Mouse (Mus musculus): ENCODE measurements at regions not wholly inside any gene's neighbourhood (a gene's known extent, or its start where the extent isn't known, plus 50 kb on each side); places are given as distances from the start of the nearest gene placed in this dataset.

DNA sequence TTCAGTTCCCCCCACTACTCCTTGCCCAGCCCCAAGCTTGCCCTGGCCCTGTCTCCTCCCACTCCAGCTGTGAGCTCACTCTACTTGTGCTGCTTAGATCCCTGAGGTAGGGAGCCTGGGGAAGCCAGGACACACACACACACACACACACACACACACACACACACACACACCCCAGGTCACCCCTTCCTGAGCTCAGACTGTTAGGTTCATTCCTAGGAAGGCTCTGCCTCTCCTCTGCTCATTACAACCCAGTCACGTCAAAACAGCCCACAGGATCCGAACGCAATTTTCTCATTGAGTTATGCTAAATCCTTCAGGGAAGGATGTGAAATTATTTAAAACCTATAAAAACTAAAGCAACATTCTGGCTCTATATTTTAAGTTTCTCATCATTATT is 136.0 kb upstream of the Kdm8 start:
- TF ChIP-seq POLR2A (IDR thresholded peaks at IDR 0.05; ENCODE audit: low read depth, low read length) (no peak), CTCF (IDR thresholded peaks at IDR 0.05; ENCODE audit: borderline replicate concordance, insufficient read depth, low read length) (no peak)
- H3K27ac ChIP-seq (ENCODE audit: insufficient read depth, low read length): no peak overlapping the region

DNA sequence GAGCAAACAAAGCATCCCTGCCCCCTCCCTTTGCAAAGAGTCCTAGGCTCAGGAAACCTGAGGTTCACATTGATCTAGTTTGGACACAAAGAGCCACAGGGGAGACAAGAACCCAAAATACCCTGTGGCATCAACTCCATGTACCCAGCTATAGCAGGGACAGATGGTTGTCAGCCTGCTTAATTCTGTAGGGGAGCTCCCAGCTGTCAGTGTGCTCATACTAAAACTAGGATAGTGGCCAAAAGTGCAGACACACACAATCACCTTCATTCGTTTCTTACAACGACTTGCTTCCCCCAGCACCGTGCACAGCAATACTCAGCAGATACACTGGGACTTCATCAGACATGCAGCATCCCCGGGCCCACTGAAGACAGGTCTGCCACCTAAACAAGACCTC is 133.5 kb upstream of the Kdm8 start:
- Histone ChIP-seq H3K4me1 (ENCODE audit: control insufficient read depth, insufficient read depth, low read length) (no peaks in the 10 kb centered on the region), H3K4me3 (ENCODE audit: insufficient read depth, low read length) (no peak overlapping the region), H3K27ac (ENCODE audit: insufficient read depth, low read length) (no peak overlapping the region)
- TF ChIP-seq POLR2A (IDR thresholded peaks at IDR 0.05; ENCODE audit: low read depth, low read length): no peak
- no peak for TF ChIP-seq CTCF (IDR thresholded peaks at IDR 0.05; ENCODE audit: borderline replicate concordance, insufficient read depth, low read length)

More for the DNA sequence above, 136.0 kb upstream of the Kdm8 start:
- no peak overlapping the region for H3K4me3 ChIP-seq (ENCODE audit: insufficient read depth, low read length)
- H3K4me1 ChIP-seq (ENCODE audit: control insufficient read depth, insufficient read depth, low read length): no peaks in the 10 kb centered on the region

DNA sequence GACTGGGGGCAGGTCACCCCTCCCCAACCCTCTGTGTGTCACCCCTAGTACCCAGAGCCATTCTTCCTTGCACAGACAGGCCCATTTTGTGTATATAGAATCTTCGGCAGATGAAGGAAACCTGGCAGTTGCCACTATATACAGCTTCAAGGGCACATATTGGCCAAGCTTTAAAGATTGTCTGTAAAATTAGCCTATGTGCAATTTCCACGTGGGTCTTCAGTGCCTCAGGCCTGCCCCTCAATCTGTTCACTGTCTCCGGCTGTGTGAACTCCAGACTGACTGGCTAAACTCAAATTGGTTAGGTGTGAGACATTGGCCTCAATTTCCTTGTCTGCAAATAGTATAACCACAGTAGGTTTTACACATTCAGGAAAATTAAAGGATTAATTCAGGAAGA is 130.9 kb upstream of the Kdm8 start:
- no peaks in the 10 kb centered on the region for H3K4me1 ChIP-seq (ENCODE audit: control insufficient read depth, insufficient read depth, low read length)
- H3K27ac ChIP-seq (ENCODE audit: insufficient read depth, low read length): no peak overlapping the region
- TF ChIP-seq CTCF (IDR thresholded peaks at IDR 0.05; ENCODE audit: borderline replicate concordance, insufficient read depth, low read length) (no peak), POLR2A (IDR thresholded peaks at IDR 0.05; ENCODE audit: low read depth, low read length) (no peak)
- no peak overlapping the region for H3K4me3 ChIP-seq (ENCODE audit: insufficient read depth, low read length)

DNA sequence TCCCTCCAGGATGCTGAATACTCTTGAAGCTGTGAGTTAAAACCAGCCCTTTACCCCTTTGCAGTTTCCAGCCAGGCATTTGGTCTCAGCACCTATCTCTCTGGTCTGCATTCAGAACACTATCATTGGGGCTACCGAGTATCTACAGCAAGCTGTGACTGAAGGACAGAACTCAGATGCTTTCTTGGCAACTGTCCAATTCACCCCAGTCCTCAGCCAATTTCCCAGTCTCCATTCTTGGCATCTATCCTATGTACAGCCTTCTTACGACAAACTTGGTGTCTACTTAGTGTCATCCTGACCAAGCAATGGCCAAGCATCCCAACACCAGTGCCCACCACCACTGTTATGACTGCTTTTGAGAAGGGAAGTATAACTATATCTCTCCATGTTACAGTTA is 109.7 kb upstream of the Kdm8 start:
- Histone ChIP-seq H3K4me3 (ENCODE audit: insufficient read depth, low read length) (no peak overlapping the region), H3K4me1 (ENCODE audit: control insufficient read depth, insufficient read depth, low read length) (no peaks in the 10 kb centered on the region), H3K27ac (ENCODE audit: insufficient read depth, low read length) (no peak overlapping the region)
- TF ChIP-seq CTCF (IDR thresholded peaks at IDR 0.05; ENCODE audit: borderline replicate concordance, insufficient read depth, low read length) (no peak), POLR2A (IDR thresholded peaks at IDR 0.05; ENCODE audit: low read depth, low read length) (no peak)

DNA sequence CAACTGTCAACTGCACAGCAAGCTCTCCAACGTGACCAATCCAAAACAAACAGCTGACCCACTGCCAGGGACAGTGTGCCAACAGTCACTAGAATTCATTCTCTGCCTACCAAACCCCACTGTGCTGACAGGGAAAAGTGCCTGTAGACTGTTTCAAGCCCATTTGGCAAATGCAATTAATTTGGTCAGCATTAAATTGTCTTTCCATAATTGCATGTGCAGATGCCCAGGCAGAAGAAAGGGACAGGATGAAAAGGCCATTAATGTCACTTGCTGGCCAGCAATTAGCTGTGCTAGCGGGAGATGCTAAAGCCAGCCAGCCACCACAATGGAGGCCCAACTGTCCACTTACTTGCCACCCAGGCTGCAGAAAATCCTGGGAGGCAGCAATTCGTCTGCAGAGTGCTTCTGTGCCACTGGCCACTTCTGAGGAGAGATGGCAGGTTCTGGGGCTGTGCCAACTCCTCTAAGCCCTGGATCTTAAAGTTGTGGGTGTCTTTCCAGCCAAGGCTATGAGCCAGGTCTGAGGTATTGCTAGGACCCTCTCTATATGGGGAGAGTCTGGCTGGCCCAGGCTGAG is 108.8 kb upstream of the Kdm8 start:
- no peak overlapping the region for H3K27ac ChIP-seq (ENCODE audit: insufficient read depth, low read length)
- no peak overlapping the region for H3K4me3 ChIP-seq (ENCODE audit: insufficient read depth, low read length)
- TF ChIP-seq CTCF (IDR thresholded peaks at IDR 0.05; ENCODE audit: borderline replicate concordance, insufficient read depth, low read length): no peak
- no peak for TF ChIP-seq POLR2A (IDR thresholded peaks at IDR 0.05; ENCODE audit: low read depth, low read length)
- H3K4me1 ChIP-seq (ENCODE audit: control insufficient read depth, insufficient read depth, low read length): no peaks in the 10 kb centered on the region

DNA sequence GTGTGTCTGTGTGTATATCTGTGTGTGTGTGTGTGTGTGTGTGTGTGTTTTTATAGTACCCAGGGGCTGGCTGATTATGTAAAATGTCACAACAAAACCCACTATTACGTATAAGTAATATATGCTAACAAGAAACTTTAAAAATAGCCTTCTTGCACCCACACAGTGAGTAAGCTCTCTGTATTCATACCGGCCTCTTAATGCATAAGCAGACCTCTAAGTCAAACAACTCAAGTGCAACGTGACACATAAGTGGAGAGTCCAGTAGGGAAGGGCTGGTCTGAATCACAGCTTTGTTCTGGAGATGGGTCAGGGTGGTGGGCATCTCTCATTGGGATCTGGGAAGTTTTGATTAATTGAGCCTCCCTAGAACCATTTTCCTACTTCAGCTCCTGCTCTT is 107.7 kb upstream of the Kdm8 start:
- TF ChIP-seq POLR2A (IDR thresholded peaks at IDR 0.05; ENCODE audit: low read depth, low read length) (no peak), CTCF (IDR thresholded peaks at IDR 0.05; ENCODE audit: borderline replicate concordance, insufficient read depth, low read length) (no peak)
- Histone ChIP-seq H3K4me1 (ENCODE audit: control insufficient read depth, insufficient read depth, low read length) (no peaks in the 10 kb centered on the region), H3K27ac (ENCODE audit: insufficient read depth, low read length) (no peak overlapping the region), H3K4me3 (ENCODE audit: insufficient read depth, low read length) (no peak overlapping the region)

DNA sequence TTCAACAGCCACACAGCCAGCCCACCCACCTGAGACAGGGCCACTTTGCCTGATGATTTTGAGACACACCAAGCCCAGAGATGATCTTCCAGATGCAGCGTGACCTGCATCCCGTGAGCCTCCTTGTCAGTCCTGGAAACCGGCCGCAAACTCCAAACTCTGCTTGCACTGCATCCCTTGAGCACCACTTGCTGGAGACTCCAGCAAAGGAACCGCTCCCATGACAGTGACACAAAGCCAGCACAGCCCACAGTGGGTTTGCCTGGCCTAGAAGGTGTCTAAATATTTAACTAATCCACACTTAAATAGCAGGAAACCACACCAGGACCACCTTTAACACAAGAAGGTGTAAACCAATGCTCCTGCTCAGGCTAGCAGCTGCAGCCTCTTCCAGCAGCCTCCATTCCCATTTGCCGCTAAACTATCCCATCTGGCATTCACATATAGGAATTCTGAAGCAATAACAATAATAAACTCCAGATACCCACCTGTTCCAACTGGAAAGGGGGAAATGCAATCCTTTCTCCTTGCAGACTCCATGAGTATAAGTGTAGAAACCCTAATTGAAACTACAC is 106.2 kb upstream of the Kdm8 start:
- Histone ChIP-seq H3K4me3 (ENCODE audit: insufficient read depth, low read length) (no peak overlapping the region), H3K27ac (ENCODE audit: insufficient read depth, low read length) (no peak overlapping the region), H3K4me1 (ENCODE audit: control insufficient read depth, insufficient read depth, low read length) (no peaks in the 10 kb centered on the region)
- TF ChIP-seq CTCF (IDR thresholded peaks at IDR 0.05; ENCODE audit: borderline replicate concordance, insufficient read depth, low read length): no peak
- TF ChIP-seq POLR2A (IDR thresholded peaks at IDR 0.05; ENCODE audit: low read depth, low read length): no peak

DNA sequence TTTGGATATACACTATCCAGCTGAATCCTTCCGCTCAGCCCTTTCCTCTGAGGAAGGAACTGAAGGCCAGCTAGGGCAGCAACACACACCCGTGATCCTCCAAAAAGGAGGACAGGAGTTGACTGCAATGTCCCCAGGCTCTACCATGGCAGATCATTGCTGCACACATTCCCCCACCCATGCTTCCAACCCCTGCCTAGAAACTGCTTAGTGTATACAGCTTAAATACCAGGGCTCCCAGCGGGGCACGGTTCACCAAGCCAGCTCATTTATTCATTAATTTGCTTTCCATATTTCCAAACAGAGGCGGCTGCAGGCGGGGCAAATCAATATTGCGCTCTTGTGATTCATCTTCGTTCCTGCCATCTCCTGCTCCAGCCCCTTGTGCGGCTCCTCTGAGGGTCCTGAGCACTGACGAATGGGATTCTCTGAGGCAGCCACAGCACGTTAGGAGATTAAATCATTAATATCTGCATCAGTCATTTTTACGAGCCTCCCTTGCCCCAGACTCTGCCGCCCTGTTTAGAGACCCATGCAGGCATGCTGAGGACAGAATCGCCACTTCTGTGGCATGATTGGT is 104.1 kb upstream of the Kdm8 start:
- no peak overlapping the region for H3K4me3 ChIP-seq (ENCODE audit: insufficient read depth, low read length)
- H3K27ac ChIP-seq (ENCODE audit: insufficient read depth, low read length): no peak overlapping the region
- TF ChIP-seq POLR2A (IDR thresholded peaks at IDR 0.05; ENCODE audit: low read depth, low read length) (no peak), CTCF (IDR thresholded peaks at IDR 0.05; ENCODE audit: borderline replicate concordance, insufficient read depth, low read length) (no peak)
- no peaks in the 10 kb centered on the region for H3K4me1 ChIP-seq (ENCODE audit: control insufficient read depth, insufficient read depth, low read length)

DNA sequence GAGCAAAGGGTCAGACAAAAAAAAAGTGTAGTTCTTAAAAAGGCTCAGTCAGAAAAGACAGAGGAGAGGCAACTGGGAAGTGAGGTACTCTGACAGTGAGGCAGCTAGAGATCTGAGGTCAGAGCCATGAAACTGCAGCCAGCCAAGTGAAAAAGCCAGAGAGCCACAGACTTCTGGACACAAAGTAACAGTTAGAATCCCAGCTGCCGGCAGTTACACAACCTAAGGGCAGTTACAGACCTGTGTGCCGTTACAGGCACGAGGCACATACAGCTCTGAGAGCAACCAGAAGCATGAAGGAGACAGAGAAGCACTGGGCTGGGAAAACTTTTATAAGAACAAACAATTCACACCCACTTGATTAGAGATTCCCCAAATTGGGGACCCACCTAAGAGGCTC is 94.9 kb upstream of the Kdm8 start:
- TF ChIP-seq CTCF (IDR thresholded peaks at IDR 0.05; ENCODE audit: borderline replicate concordance, insufficient read depth, low read length): no peak
- no peak for TF ChIP-seq POLR2A (IDR thresholded peaks at IDR 0.05; ENCODE audit: low read depth, low read length)
- Histone ChIP-seq H3K4me1 (ENCODE audit: control insufficient read depth, insufficient read depth, low read length) (no peaks in the 10 kb centered on the region), H3K27ac (ENCODE audit: insufficient read depth, low read length) (no peak overlapping the region), H3K4me3 (ENCODE audit: insufficient read depth, low read length) (no peak overlapping the region)

DNA sequence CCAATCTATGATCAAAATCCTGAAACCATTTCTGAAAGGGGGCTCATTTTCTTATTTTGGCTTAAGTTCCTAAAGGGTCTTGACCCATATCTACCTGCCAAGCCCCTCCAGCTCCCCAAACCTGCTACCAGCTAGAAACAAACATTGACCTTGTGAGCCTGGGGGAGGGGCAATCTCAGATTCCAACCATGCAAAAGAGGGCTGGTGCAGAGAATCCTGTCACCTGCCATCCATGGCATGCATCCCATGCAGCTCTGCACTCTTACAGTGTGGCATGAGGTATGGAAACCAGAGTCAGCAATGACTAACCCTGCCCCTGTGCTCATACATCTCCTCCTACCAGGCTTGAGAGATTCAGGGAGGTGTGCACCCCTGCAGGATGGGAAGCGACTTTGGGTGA is 90.3 kb upstream of the Kdm8 start:
- no peaks in the 10 kb centered on the region for H3K4me1 ChIP-seq (ENCODE audit: control insufficient read depth, insufficient read depth, low read length)
- H3K4me3 ChIP-seq (ENCODE audit: insufficient read depth, low read length): no peak overlapping the region
- no peak overlapping the region for H3K27ac ChIP-seq (ENCODE audit: insufficient read depth, low read length)
- TF ChIP-seq CTCF (IDR thresholded peaks at IDR 0.05; ENCODE audit: borderline replicate concordance, insufficient read depth, low read length) (no peak), POLR2A (IDR thresholded peaks at IDR 0.05; ENCODE audit: low read depth, low read length) (no peak)
